Mouse (Mus musculus) 3T3-L1 (cell line): ENCODE measurements around the gene Adrm1.

Source experiments
- DNase-seq: peaks from one replicate; pipeline ENCODE4 v3.0.0-alpha.2; 2015; ENCODE audit warnings: low read depth, low spot score

The Adrm1 gene

GRCm38 (mm10) chr2:180218241-180218640 is 47.0 kb downstream of the Adrm1 start:
- no peak for DNase-seq

- no peak for DNase-seq
Observed at GRCm38 (mm10) chr2:180218677-180219076, 47.4 kb downstream of the Adrm1 start.

GRCm38 (mm10) chr2:180219145-180219943 is 48.1 kb downstream of the Adrm1 start:
- DNase-seq: no peak

GRCm38 (mm10) chr2:180220165-180220564 is 48.9 kb downstream of the Adrm1 start:
- peak; percentile 32 for DNase-seq

DNA sequence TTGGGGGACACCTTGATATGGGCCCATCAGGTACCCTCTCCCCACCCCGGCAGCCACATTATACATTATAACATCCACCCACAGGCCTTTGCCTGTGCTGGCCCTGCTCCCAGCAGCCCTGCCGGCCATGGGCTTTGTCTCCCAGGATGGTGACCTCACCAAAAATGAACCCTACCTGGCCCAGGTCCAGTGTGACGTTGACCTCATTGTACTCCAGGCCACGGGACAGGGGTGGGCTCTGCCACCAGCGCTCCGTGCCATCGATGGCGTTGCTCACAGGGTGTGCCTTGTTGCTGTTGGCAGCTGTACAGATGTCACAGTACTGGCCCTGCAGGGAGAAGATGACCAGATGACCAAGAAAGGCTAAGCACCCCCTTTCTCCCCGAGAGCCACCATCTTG is 49.8 kb downstream of the Adrm1 start:
- no peak for DNase-seq

- DNase-seq: no peak
Observed at GRCm38 (mm10) chr2:180222250-180222649, 51.0 kb downstream of the Adrm1 start.

DNA sequence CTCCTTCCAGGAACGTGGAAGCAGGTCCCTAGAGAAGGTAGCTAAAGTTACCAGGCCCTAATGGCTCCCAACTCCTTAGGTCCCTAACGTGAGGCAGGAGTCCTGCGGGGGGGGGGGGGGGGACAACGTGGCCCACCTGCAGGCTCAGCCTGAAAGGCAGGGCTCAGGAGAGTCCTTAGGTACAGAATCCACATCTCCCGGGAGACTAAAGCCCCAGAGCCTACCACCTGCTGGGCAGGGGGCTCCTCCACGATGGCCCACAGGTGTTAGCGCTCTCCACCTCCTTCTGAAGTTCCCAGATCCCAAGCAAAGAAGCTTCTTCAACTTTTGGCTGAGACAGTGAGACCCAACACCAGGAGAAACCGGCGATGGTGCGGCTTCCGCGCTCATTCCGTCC is 53.4 kb downstream of the Adrm1 start:
- DNase-seq: no peak

DNA sequence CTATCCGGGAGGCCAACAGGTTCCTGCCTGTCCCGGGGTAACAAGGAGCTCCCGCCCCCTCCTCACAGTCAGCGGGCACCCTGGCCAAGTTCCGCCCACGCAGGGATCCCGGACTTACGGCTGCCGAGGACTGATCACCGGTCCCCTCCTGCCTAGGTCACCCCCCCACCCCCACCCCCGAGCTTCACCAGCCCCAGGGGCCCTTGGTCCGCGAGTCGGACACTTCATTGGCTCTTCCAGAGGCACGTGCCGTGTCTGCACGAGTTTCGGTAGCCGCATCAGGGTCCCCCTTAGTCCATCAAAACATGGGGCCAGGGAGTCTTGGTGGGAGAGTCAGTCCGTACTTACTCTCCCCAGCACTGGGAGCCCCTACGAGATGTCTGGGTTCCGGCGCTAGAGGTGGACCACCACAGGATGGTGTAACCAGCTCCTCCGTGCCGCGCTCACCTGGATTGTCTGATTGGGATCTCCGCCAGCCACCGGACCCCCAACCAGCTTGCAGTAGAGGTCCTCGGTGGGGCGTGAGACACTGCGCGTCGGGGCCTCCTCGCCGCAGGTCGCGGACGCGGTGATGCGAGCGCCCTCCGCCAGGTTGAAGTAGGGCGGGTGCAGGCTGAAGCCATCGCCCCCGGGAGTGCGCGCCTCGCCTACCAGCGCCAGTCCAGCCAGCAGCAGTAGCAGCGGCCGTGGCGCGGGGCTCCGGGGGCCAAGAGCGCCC is 53.9 kb downstream of the Adrm1 start:
- DNase-seq: no peak
